Mouse (Mus musculus) hindbrain, embryonic 15.5 days (tissue): ENCODE results near the gene Rdh7. TPM values are rescaled to one million over a fixed set of nuclear protein-coding genes. Genes with fewer than 3 reads are reported as not detected.
"Not testable (repeated sequence)": the region's sequence is repeated elsewhere in the genome, so short reads cannot be mapped to it uniquely, and the experiment has no call there.

Source experiments
- ATAC-seq: fragments of 200-750 bp; cut with Nextera tagmentation; 2 replicates; pipeline ENCODE4 v1.8.0; 2017; ENCODE audit warnings: low read depth, moderate number of reproducible peaks, moderate TSS enrichment; ENCODE audit not compliant: low FRiP score
- H3K27ac ChIP-seq: fragments of 300-500 bp; sonication (generic); replicated peaks from 2 replicates; pipeline ENCODE4 v1.5.1; 2015; ENCODE audit warnings: mild to moderate bottlenecking, inconsistent platforms
- H3K27me3 ChIP-seq: fragments of 300-500 bp; sonication (generic); 2 replicates; pipeline ENCODE4 v1.6.1; 2015; ENCODE audit warnings: control low read depth, inconsistent platforms
- H3K36me3 ChIP-seq: fragments of 300-500 bp; sonication (generic); 2 replicates; pipeline ENCODE4 v1.6.1; 2015; ENCODE audit warnings: control low read depth, inconsistent platforms
- H3K4me1 ChIP-seq: fragments of 300-500 bp; sonication (generic); replicated peaks from 2 replicates; pipeline ENCODE4 v1.6.1; 2015; ENCODE audit warnings: control low read depth, inconsistent platforms
- H3K4me2 ChIP-seq: fragments of 300-500 bp; sonication (generic); 2 replicates; pipeline ENCODE4 v1.6.1; 2015; ENCODE audit warnings: moderate library complexity, mild to moderate bottlenecking, inconsistent platforms
- H3K4me3 ChIP-seq: fragments of 300-500 bp; sonication (generic); 2 replicates; pipeline ENCODE4 v1.5.1; 2015; ENCODE audit warnings: mild to moderate bottlenecking, inconsistent platforms
- H3K9ac ChIP-seq: fragments of 300-500 bp; sonication (generic); 2 replicates; pipeline ENCODE4 v1.6.1; 2015; ENCODE audit warnings: inconsistent platforms
- H3K9me3 ChIP-seq: fragments of 300-500 bp; sonication (generic); 2 replicates; pipeline ENCODE4 v1.6.1; 2016; ENCODE audit warnings: control low read depth, inconsistent platforms
- WGBS: fragments of 180-500 bp; shearing (Covaris S2); methylation state at CpG from one replicate; pipeline ENCODE4 v1.1.7; 2015; 5-methylcytosine and 5-hydroxymethylcytosine counted together
- polyA plus RNA-seq: library from polyadenylated mRNA; unstranded; fragments of >200 nt; fragmentation: Nextera tagmentation; extraction: Ambion mirVana; gene quantifications from 2 replicates; pipeline ENCODE4 v1.2.1, GENCODE M21; 2015

Gene Rdh7
- polyA plus RNA-seq, 1 experiment from 2014 or later, result not detected

DNA sequence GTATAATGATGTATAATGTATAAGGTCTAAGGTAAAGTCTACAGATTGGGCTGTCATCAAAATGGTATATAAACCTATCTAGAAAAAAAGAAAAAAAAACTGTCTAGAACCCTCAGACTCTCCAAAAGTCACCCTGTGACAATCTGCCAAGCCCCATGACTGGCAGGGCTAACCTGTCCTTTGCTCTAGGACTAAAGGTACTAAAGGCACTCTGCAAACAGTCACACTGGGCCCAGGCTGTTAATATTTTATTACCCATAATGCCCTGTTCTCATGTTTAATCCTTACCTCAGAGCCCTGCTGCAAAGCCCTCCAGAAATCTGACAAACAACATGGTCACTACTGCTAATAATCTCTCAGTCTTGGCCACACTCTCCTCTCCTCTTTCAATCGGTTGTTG lies 2.1 kb downstream of the Rdh7 start:
- H3K27me3 ChIP-seq, result no peaks in the 10 kb centered on the region
- WGBS, result 79% methylated on average over 1 of the region's 1 CpGs
- H3K9ac ChIP-seq, result no peak overlapping the region
- no peaks in the 10 kb centered on the region for H3K4me1 ChIP-seq
- no peak for ATAC-seq
- no peak overlapping the region for H3K27ac ChIP-seq
- H3K4me3 ChIP-seq, result no peak overlapping the region
- no peaks in the 10 kb centered on the region for H3K9me3 ChIP-seq
- H3K36me3 ChIP-seq, result no peaks in the 10 kb centered on the region
- no peak overlapping the region for H3K4me2 ChIP-seq

DNA sequence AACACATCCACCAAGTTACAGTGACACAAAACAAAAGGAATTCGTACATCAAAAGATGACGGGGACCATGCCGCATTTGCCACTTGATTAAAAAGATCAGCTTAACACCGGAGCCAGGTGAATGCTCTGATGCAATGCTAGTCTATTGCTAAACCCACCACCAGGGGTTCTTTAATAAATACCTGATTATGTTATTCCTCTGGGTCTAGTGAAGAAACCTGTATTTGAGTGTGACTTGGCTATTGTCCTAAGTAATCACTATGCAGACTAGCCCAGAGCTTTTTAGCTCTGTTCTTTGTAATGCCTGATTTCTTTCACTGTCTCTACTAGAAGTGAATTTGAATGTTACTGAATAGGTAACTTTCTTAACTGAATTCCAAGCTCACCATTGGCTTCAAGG lies 7.6 kb downstream of the Rdh7 start:
- no peaks in the 10 kb centered on the region for H3K4me1 ChIP-seq
- no peak overlapping the region for H3K9ac ChIP-seq
- H3K27me3 ChIP-seq, result no peaks in the 10 kb centered on the region
- H3K27ac ChIP-seq, result no peak overlapping the region
- no peak overlapping the region for H3K4me3 ChIP-seq
- H3K36me3 ChIP-seq, result no peaks in the 10 kb centered on the region
- ATAC-seq, result no peak
- WGBS, result 80% methylated on average over 4 of the region's 4 CpGs
- no peaks in the 10 kb centered on the region for H3K9me3 ChIP-seq
- no peak overlapping the region for H3K4me2 ChIP-seq

DNA sequence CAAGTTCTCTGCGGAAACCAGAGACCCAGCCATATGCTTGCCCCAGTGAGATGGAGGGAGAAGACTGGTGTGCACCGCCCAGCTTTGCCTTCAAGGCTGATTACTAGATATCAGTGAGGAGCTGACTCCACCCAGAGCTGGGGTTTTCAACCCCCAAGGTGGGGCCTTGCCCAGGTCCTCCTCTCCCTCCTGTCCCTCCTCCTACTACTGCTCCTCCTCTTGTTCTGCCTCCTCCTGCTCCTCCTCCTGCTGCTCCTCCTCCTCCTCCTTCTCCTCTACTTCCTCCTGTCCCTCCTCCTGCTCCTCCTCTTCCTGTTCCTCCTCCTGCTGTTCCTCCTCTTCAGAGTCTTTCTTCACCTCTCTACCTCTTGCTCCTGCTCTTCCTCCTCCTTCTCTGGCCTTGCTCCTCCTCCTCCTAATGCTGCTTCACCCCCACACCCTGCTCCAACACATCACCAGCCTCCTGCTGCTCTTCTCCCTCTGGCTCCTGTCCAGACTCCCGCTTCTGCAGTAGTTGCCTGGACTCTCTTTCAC lies 9.4 kb downstream of the Rdh7 start:
- Histone ChIP-seq H3K9ac (no peak overlapping the region), H3K4me2 (no peak overlapping the region), H3K27me3 (no peaks in the 10 kb centered on the region), H3K9me3 (no peaks in the 10 kb centered on the region), H3K27ac (no peak overlapping the region), H3K36me3 (no peaks in the 10 kb centered on the region), H3K4me1 (no peaks in the 10 kb centered on the region), H3K4me3 (no peak overlapping the region)
- 80% methylated on average over 3 of the region's 3 CpGs for WGBS
- ATAC-seq, result no peak

DNA sequence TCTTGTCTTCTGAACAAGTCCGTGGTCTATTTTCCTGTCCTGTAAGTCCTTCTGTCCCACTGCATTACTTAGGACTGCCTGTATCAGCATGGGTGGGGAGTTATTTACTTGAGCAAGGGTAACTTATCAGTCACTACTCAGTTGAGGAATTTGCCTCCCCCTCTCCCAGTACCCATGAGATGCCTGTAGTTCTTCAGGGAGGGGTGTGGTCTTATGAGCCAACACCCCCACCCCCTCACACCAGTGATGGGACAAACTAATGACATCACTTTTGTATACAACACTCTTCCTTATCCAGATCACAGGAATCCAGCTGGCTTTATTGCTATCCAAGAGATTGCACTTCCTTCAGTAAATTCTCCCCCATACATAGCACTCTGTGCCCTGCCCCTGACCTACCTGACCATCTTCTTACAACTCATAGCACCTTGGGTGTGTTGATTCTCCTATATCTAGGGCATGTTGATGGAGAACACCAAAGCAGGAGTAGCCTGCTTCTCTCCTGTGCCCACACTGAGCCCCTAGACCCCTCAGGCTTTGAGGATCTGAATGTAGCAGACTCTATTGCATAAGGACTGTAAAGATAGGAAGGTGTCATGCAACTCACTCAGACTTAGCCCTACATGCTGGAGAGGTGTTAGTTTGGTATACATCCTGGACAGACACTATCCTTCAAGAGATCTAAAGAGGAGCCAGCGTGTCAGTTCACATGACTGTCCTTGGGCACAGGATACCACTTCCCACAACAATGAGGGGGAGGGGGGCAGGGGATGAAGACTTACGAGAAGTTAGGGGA lies 10.2 kb downstream of the Rdh7 start:
- H3K9ac ChIP-seq, result no peak overlapping the region

DNA sequence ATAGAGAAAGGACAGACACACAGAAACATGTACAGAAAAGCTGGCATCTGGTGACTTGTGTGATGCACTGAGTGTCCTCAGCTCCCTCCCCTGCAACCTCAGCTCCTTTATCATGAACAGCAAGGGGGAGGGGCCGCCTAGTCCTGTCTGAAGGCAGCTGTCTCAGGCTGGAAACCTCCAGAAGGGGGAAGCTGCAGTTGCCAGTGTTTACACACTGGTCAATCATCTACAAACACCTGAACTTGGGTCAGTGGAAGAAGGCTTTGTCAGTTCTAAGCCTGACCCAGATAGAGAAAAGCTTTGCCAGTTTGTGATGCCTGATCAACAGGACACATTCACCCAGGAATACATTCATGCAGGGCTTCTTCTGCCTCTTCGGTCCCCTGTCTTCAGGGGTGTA lies 10.9 kb downstream of the Rdh7 start:
- H3K27ac ChIP-seq, result no peak overlapping the region
- no peaks in the 10 kb centered on the region for H3K36me3 ChIP-seq
- H3K4me1 ChIP-seq, result no peaks in the 10 kb centered on the region
- no peak for ATAC-seq
- H3K9me3 ChIP-seq, result no peaks in the 10 kb centered on the region
- H3K4me2 ChIP-seq, result no peak overlapping the region
- no peaks in the 10 kb centered on the region for H3K27me3 ChIP-seq
- no peak overlapping the region for H3K9ac ChIP-seq
- WGBS, result 47% methylated on average over 2 of the region's 2 CpGs
- H3K4me3 ChIP-seq, result no peak overlapping the region

More for the DNA sequence above, 10.2 kb downstream of the Rdh7 start:
- no peaks in the 10 kb centered on the region for H3K27me3 ChIP-seq
- H3K4me2 ChIP-seq, result no peak overlapping the region
- H3K9me3 ChIP-seq, result no peaks in the 10 kb centered on the region
- WGBS, result 75% methylated on average over 3 of the region's 3 CpGs
- H3K27ac ChIP-seq, result no peak overlapping the region
- no peak for ATAC-seq
- no peak overlapping the region for H3K4me3 ChIP-seq
- no peaks in the 10 kb centered on the region for H3K4me1 ChIP-seq
- no peaks in the 10 kb centered on the region for H3K36me3 ChIP-seq

DNA sequence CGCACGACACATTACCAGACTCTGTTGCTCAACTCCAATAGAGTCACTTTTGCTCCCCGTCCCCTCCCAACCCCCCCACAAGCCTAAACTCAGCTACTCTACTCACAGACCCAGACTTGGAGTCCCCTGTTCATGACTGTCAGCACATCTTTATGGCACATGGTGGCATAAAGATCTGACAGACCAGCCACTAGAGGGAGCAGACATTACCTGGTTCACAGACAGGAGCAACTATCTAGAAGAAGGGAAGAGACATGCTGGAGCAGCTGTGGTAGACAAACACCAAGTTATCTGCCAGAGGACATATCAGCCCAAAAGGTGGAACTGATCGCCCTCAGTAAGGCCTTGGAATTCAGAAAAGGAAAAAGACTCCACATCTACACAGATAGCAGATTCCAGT lies 16.1 kb downstream of the Rdh7 start:
- WGBS, result 73% methylated on average over 4 of the region's 4 CpGs
- no peak overlapping the region for H3K4me3 ChIP-seq
- ATAC-seq, result no peak
- no peaks in the 10 kb centered on the region for H3K9me3 ChIP-seq
- H3K36me3 ChIP-seq, result no peaks in the 10 kb centered on the region
- H3K27ac ChIP-seq, result no peak overlapping the region
- H3K9ac ChIP-seq, result no peak overlapping the region
- no peaks in the 10 kb centered on the region for H3K4me1 ChIP-seq
- H3K4me2 ChIP-seq, result no peak overlapping the region
- no peaks in the 10 kb centered on the region for H3K27me3 ChIP-seq

DNA sequence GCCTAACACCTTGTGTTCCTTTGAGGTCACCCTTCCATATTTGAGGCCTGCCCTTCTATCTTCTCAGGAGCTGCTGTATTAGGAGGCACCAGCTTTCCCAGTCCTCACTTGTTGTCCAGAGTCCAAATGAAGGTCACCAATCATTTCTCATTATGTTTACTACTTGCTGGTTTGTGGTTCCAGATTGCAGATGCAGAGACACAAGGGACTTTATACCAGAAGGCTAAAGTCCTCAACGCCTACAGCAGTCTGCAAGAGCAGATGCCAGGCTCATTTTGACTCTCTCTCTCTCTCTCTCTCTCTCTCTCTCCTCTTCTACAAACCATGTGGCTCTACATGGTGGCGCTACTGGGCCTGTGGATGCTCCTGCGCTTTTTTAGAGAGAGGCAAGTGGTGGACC lies 22.4 kb downstream of the Rdh7 start, which contains the start of gene Rdh16f2:
TSS of gene Rdh16f2 (plus strand) at position 243 of the 400 bp plus-strand sequence.
- Histone ChIP-seq H3K27ac (no peak within 1 kb of the TSS), H3K36me3 (no peaks in the 10 kb centered on the region), H3K9ac (no peak within 1 kb of the TSS), H3K4me2 (no peak within 1 kb of the TSS), H3K4me1 (no peaks in the 10 kb centered on the region), H3K27me3 (no peaks in the 10 kb centered on the region), H3K4me3 (no peak within 1 kb of the TSS), H3K9me3 (no peaks in the 10 kb centered on the region)
- WGBS, result 79% methylated on average over 3 of the region's 3 CpGs
- ATAC-seq, result no peak

DNA sequence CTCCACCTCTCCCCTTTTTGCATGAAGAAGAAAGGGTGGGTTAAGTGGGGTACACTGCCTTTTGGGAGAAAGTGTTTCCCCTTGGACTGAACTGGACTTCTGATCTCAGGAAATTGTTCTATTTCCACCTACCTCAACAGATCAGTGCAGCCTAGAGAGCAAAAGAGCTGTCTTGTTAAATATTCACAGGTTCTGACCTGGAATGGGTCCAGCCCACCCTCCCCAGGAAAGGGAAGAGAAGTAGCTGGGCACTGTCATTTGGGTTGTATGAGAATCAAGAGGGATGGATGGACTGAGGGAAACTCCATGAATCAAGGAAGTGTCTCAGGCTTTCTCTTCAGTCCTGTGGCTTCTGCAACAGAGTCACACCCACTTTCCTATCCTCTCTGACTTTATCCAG lies 23.7 kb downstream of the Rdh7 start:
- ATAC-seq, result no peak
- Histone ChIP-seq H3K4me3 (no peak overlapping the region), H3K4me2 (no peak overlapping the region), H3K9me3 (no peaks in the 10 kb centered on the region), H3K36me3 (no peaks in the 10 kb centered on the region), H3K9ac (no peak overlapping the region), H3K4me1 (no peaks in the 10 kb centered on the region), H3K27ac (no peak overlapping the region), H3K27me3 (no peaks in the 10 kb centered on the region)

GRCm38 (mm10) chr10:127856376-127856775 lies 32.2 kb downstream of the Rdh7 start:
- no peak overlapping the region for H3K4me3 ChIP-seq
- H3K4me1 ChIP-seq, result no peaks in the 10 kb centered on the region
- no peak overlapping the region for H3K4me2 ChIP-seq
- no peaks in the 10 kb centered on the region for H3K9me3 ChIP-seq
- no peak overlapping the region for H3K9ac ChIP-seq
- H3K27me3 ChIP-seq, result no peaks in the 10 kb centered on the region
- no peak overlapping the region for H3K27ac ChIP-seq
- ATAC-seq, result no peak
- H3K36me3 ChIP-seq, result no peaks in the 10 kb centered on the region

- Histone ChIP-seq H3K4me1 (no peaks in the 10 kb centered on the region), H3K4me2 (no peak within 1 kb of the TSS), H3K9ac (no peak within 1 kb of the TSS), H3K4me3 (no peak within 1 kb of the TSS), H3K27me3 (no peaks in the 10 kb centered on the region), H3K27ac (no peak within 1 kb of the TSS), H3K9me3 (no peaks in the 10 kb centered on the region), H3K36me3 (no peaks in the 10 kb centered on the region)
- WGBS, result 100% methylated on average over 1 of the region's 1 CpGs
- no peak for ATAC-seq
Observed at GRCm38 (mm10) chr10:127849628-127850027, 39.0 kb downstream of the Rdh7 start, which contains the start of gene Rdh19. Gene Rdh19, plus strand, starts transcription at chr10:127849928.

DNA sequence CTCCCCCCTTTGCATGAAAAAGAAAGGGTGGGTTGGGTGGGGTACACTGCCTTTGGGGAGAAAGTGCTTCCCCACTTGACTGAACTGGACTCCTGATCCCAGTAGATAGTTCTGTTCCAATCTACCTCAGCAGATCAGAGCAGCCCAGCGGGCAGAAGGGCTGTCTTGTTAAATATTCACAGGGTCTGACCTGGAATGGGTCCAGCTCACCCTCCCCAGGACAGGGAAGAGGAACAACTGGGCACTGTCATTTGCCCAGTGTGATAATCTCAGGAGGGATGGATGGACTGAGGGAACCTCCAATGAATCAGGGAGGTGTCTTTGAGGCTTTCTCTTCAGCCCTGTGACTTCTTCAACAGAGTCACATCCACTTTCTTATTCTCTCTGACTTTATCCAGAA lies 40.5 kb downstream of the Rdh7 start:
- no peak for ATAC-seq
- Histone ChIP-seq H3K36me3 (no peaks in the 10 kb centered on the region), H3K4me3 (no peak overlapping the region), H3K27ac (no peak overlapping the region), H3K27me3 (no peaks in the 10 kb centered on the region), H3K4me2 (no peak overlapping the region), H3K4me1 (no peaks in the 10 kb centered on the region), H3K9ac (no peak overlapping the region), H3K9me3 (no peaks in the 10 kb centered on the region)
- WGBS, result 83% methylated on average over 1 of the region's 1 CpGs

DNA sequence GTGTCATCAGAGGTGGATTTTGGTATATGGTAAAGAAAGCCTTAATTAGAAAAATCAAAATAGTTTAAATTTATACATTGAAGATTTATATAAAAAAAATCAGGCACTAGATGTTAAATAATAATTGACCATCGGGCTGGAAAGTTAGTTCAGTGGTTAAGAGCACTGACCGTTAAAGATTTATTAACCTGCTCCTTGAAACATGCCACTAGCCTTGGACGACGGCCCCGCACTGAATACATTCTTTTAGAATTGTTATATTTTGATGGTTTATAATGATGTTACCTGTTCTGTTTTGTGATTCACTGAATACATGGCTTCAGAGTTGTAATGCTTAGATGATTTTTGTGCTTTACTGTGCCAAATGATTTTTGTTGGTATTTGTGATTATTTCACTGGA lies 42.7 kb downstream of the Rdh7 start:
- WGBS, result 93% methylated on average over 5 of the region's 5 CpGs
- H3K36me3 ChIP-seq, H3K27ac ChIP-seq, H3K4me1 ChIP-seq, H3K4me3 ChIP-seq, H3K27me3 ChIP-seq, H3K9ac ChIP-seq, H3K9me3 ChIP-seq, H3K4me2 ChIP-seq, ATAC-seq: not testable (repeated sequence)

GRCm38 (mm10) chr10:127840776-127841175 lies 47.8 kb downstream of the Rdh7 start:
- H3K27ac ChIP-seq, result no peak overlapping the region
- H3K9me3 ChIP-seq, result no peaks in the 10 kb centered on the region
- no peak overlapping the region for H3K4me2 ChIP-seq
- ATAC-seq, result no peak
- 84% methylated on average over 2 of the region's 2 CpGs for WGBS
- H3K4me1 ChIP-seq, result no peaks in the 10 kb centered on the region
- no peaks in the 10 kb centered on the region for H3K36me3 ChIP-seq
- H3K4me3 ChIP-seq, result no peak overlapping the region
- no peaks in the 10 kb centered on the region for H3K27me3 ChIP-seq
- H3K9ac ChIP-seq, result no peak overlapping the region
